Mouse (Mus musculus): ENCODE measurements at regions not wholly inside any gene's neighbourhood (a gene's known extent, or its start where the extent isn't known, plus 50 kb on each side); places are given as distances from the start of the nearest gene placed in this dataset.

DNA sequence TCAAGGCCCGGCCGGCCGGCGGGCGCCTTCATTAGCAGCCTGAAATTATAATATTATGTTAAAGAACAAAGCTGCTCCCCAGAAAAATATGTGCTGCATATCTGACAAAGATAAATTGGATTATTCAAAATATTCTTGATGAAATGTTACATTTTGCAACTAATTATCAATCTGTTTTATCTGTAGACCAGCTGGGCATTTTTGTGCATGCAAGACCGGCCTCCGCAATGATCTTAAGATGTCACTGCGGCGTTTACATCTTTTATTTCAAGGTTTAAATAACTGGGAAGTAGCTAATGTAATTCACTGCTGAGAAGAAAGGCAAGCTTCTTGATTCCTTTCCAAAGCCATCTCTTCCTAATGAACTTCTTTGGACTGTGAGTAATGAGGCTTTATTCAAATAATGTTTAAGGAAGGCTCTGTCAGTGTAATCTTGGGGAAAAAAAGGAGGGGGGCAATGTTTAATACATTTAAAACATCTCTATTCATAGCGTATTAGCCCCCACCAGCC is 137.7 kb upstream of the Mki67 start:
- DNase-seq (ENCODE audit: low read depth, low spot score): no peak
- Histone ChIP-seq H3K9ac (ENCODE audit: control insufficient read depth, low read depth, low read length, poor library complexity, severe bottlenecking) (no peak overlapping the region), H3K79me2 (ENCODE audit: control insufficient read depth, insufficient read depth, low read length, poor library complexity) (no peaks in the 10 kb centered on the region), H3K9me3 (replicated peaks; ENCODE audit: insufficient read depth, low read length) (no peaks in the 10 kb centered on the region), H3K4me1 (ENCODE audit: control insufficient read depth in 1 of 2, insufficient read depth in 2 of 2, low read length in 2 of 2) (no peaks in the 10 kb centered on the region), H3K27me3 (ENCODE audit: control insufficient read depth in 1 of 2, insufficient read depth in 2 of 2, low read length in 2 of 2) (no peaks in the 10 kb centered on the region), H3K36me3 (ENCODE audit: control insufficient read depth in 1 of 2, insufficient read depth in 2 of 2, low read length in 2 of 2) (no peaks in the 10 kb centered on the region), H3K4me3 (ENCODE audit: control insufficient read depth in 1 of 2, insufficient read depth in 1 of 2, low read depth in 2 of 2, low read length in 2 of 2) (no peak overlapping the region), H3K27ac (ENCODE audit: control insufficient read depth, low read depth, low read length) (no peak overlapping the region)
- no peak for TF ChIP-seq ZNF384 (IDR thresholded peaks at IDR 0.05; ENCODE audit: low read depth, low read length)

DNA sequence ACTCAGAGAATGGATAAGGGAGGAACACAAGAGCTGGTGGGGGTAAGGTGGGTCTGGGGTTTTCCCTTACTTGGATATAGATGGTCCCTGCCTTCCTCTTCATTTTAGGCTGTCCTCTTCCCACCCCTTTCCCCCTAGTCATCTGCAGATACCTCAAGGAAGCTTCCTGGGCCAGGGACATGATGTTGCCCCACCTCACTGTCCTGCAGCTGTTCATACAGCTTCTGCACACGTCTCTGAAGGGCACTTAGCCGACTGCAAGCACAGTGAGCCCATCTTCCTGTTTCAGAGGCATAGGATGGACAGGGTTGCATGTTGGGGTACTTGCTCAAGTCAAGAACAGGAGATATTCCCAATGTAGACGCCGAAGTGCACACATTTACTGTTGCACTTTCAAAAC is 144.1 kb upstream of the Mki67 start:
- Histone ChIP-seq H3K27ac (ENCODE audit: control insufficient read depth, low read depth, low read length) (no peak overlapping the region), H3K4me1 (ENCODE audit: control insufficient read depth in 1 of 2, insufficient read depth in 2 of 2, low read length in 2 of 2) (no peaks in the 10 kb centered on the region), H3K36me3 (ENCODE audit: control insufficient read depth in 1 of 2, insufficient read depth in 2 of 2, low read length in 2 of 2) (no peaks in the 10 kb centered on the region), H3K9me3 (replicated peaks; ENCODE audit: insufficient read depth, low read length) (no peaks in the 10 kb centered on the region), H3K79me2 (ENCODE audit: control insufficient read depth, insufficient read depth, low read length, poor library complexity) (no peaks in the 10 kb centered on the region), H3K9ac (ENCODE audit: control insufficient read depth, low read depth, low read length, poor library complexity, severe bottlenecking) (no peak overlapping the region), H3K27me3 (ENCODE audit: control insufficient read depth in 1 of 2, insufficient read depth in 2 of 2, low read length in 2 of 2) (no peaks in the 10 kb centered on the region), H3K4me3 (ENCODE audit: control insufficient read depth in 1 of 2, insufficient read depth in 1 of 2, low read depth in 2 of 2, low read length in 2 of 2) (no peak overlapping the region)
- TF ChIP-seq TBP (IDR thresholded peaks at IDR 0.05; ENCODE audit: low read depth, low read length) (no peak), JUND (IDR thresholded peaks at IDR 0.05; ENCODE audit: low read depth, low read length) (no peak), MAX (IDR thresholded peaks at IDR 0.05; ENCODE audit: low read length) (no peak), POLR2AphosphoS2 (IDR thresholded peaks at IDR 0.05; ENCODE audit: low read length) (no peak), POLR2AphosphoS5 (IDR thresholded peaks at IDR 0.05; ENCODE audit: borderline replicate concordance, low read depth, low read length) (no peak), SMC3 (IDR thresholded peaks at IDR 0.05; ENCODE audit: low read depth, low read length) (no peak), ZKSCAN1 (IDR thresholded peaks at IDR 0.05; ENCODE audit: low read depth, low read length) (no peak), MAZ (IDR thresholded peaks at IDR 0.05; ENCODE audit: low read depth, low read length) (no peak), E2F4 (IDR thresholded peaks at IDR 0.05; ENCODE audit: borderline replicate concordance, low read depth, low read length) (no peak), MAFK (IDR thresholded peaks at IDR 0.05; ENCODE audit: borderline replicate concordance, low read depth, low read length) (no peak), CHD2 (IDR thresholded peaks at IDR 0.05; ENCODE audit: low read length) (no peak), ELF1 (IDR thresholded peaks at IDR 0.05; ENCODE audit: low read depth, low read length) (no peak), ZMIZ1 (IDR thresholded peaks at IDR 0.05; ENCODE audit: low read depth, low read length) (no peak)
- DNase-seq (ENCODE audit: low read depth, low spot score): no peak

- no peaks in the 10 kb centered on the region for H3K36me3 ChIP-seq (ENCODE audit: control insufficient read depth in 1 of 2, insufficient read depth in 2 of 2, low read length in 2 of 2)
- no peak for DNase-seq (ENCODE audit: low read depth, low spot score)
- H3K4me3 ChIP-seq (ENCODE audit: control insufficient read depth in 1 of 2, insufficient read depth in 1 of 2, low read depth in 2 of 2, low read length in 2 of 2): no peak overlapping the region
- no peaks in the 10 kb centered on the region for H3K9me3 ChIP-seq (replicated peaks; ENCODE audit: insufficient read depth, low read length)
- no peaks in the 10 kb centered on the region for H3K79me2 ChIP-seq (ENCODE audit: control insufficient read depth, insufficient read depth, low read length, poor library complexity)
- no peaks in the 10 kb centered on the region for H3K27me3 ChIP-seq (ENCODE audit: control insufficient read depth in 1 of 2, insufficient read depth in 2 of 2, low read length in 2 of 2)
- no peaks in the 10 kb centered on the region for H3K4me1 ChIP-seq (ENCODE audit: control insufficient read depth in 1 of 2, insufficient read depth in 2 of 2, low read length in 2 of 2)
- no peak overlapping the region for H3K27ac ChIP-seq (ENCODE audit: control insufficient read depth, low read depth, low read length)
- no peak for TF ChIP-seq POLR2A (IDR thresholded peaks at IDR 0.05; ENCODE audit: control insufficient read depth in 1 of 2, insufficient read depth in 1 of 2, low read depth in 1 of 2, low read length in 2 of 2, poor library complexity in 1 of 2)
- no peak for TF ChIP-seq MAZ (IDR thresholded peaks at IDR 0.05; ENCODE audit: low read depth, low read length)
- no peak for TF ChIP-seq USF2 (IDR thresholded peaks at IDR 0.05; ENCODE audit: borderline replicate concordance in 1 of 2, insufficient read depth in 1 of 2, low read depth in 1 of 2, low read length in 2 of 2)
- no peak for TF ChIP-seq RAD21 (IDR thresholded peaks at IDR 0.05; ENCODE audit: low read depth, low read length)
- no peak for TF ChIP-seq CHD2 (IDR thresholded peaks at IDR 0.05; ENCODE audit: low read length)
- TF ChIP-seq CTCF (IDR thresholded peaks at IDR 0.05 in 2 of 3, conservative IDR thresholded peaks at IDR 0.05 in 1 of 3; ENCODE audit: control insufficient read depth in 1 of 3, insufficient read depth in 1 of 3, low read depth in 2 of 3, low read length in 3 of 3, poor library complexity in 1 of 3, severe bottlenecking in 1 of 3): no peak
- no peak for TF ChIP-seq SMC3 (IDR thresholded peaks at IDR 0.05; ENCODE audit: low read depth, low read length)
- TF ChIP-seq TCF12 (IDR thresholded peaks at IDR 0.05; ENCODE audit: low read depth, low read length): no peak
- TF ChIP-seq E2F4 (IDR thresholded peaks at IDR 0.05; ENCODE audit: borderline replicate concordance, low read depth, low read length): no peak
- no peak overlapping the region for H3K9ac ChIP-seq (ENCODE audit: control insufficient read depth, low read depth, low read length, poor library complexity, severe bottlenecking)
Measured at GRCm38 (mm10) chr7:135860741-135861408, 144.7 kb upstream of the Mki67 start.

All from MEL (cell line).